Mouse (Mus musculus) c-Kit-positive CD71-positive TER-119-negative erythroid progenitor cells, embryonic 14.5 days (primary cell): ENCODE data around the gene Nfil3.

Source experiments
- DNase-seq: peaks from one replicate; pipeline ENCODE4 v3.0.0-alpha.2; 2013; ENCODE audit warnings: low read depth

Nfil3 gene

GRCm38 (mm10) chr13:52980951-52981421 lies at the start of gene Nfil3:
Gene Nfil3 (minus strand): TSS chr13:52981073.
- DNase-seq, result no peak

GRCm38 (mm10) chr13:53024285-53024684 lies 43.4 kb upstream of the Nfil3 start:
- no peak for DNase-seq

- DNase-seq, result no peak
Measured at GRCm38 (mm10) chr13:53020282-53020681, 39.4 kb upstream of the Nfil3 start.

GRCm38 (mm10) chr13:53019532-53019931 lies 38.7 kb upstream of the Nfil3 start:
- DNase-seq, result no peak

GRCm38 (mm10) chr13:53018976-53019375 lies 38.1 kb upstream of the Nfil3 start:
- DNase-seq, result no peak

GRCm38 (mm10) chr13:53017983-53018382 lies 37.1 kb upstream of the Nfil3 start:
- DNase-seq, result no peak

- DNase-seq, result no peak
Measured at GRCm38 (mm10) chr13:53017117-53017516, 36.2 kb upstream of the Nfil3 start.

- DNase-seq, result no peak
Measured at GRCm38 (mm10) chr13:53011426-53011825, 30.6 kb upstream of the Nfil3 start.

GRCm38 (mm10) chr13:53008489-53009184 lies 27.8 kb upstream of the Nfil3 start:
- DNase-seq, result no peak

GRCm38 (mm10) chr13:53007781-53008180 lies 26.9 kb upstream of the Nfil3 start:
- DNase-seq, result no peak

- no peak for DNase-seq
Measured at GRCm38 (mm10) chr13:53003286-53003685, 22.4 kb upstream of the Nfil3 start.

GRCm38 (mm10) chr13:53001511-53001935 lies 20.6 kb upstream of the Nfil3 start:
- DNase-seq, result no peak

- no peak for DNase-seq
Measured at GRCm38 (mm10) chr13:53000481-53000880, 19.6 kb upstream of the Nfil3 start.

GRCm38 (mm10) chr13:52998541-52998940 lies 17.7 kb upstream of the Nfil3 start:
- no peak for DNase-seq

- no peak for DNase-seq
Measured at GRCm38 (mm10) chr13:52997806-52998205, 16.9 kb upstream of the Nfil3 start.

GRCm38 (mm10) chr13:52996201-52996600 lies 15.3 kb upstream of the Nfil3 start:
- no peak for DNase-seq

GRCm38 (mm10) chr13:52994197-52994881 lies 13.5 kb upstream of the Nfil3 start:
- DNase-seq, result no peak

- no peak for DNase-seq
Measured at GRCm38 (mm10) chr13:52990139-52990538, 9.3 kb upstream of the Nfil3 start.

- DNase-seq, result no peak
Measured at GRCm38 (mm10) chr13:52989005-52989404, 8.1 kb upstream of the Nfil3 start.

- no peak for DNase-seq
Measured at GRCm38 (mm10) chr13:52987880-52988279, 7.0 kb upstream of the Nfil3 start.

- DNase-seq, result no peak
Measured at GRCm38 (mm10) chr13:52986215-52986780, 5.4 kb upstream of the Nfil3 start.

GRCm38 (mm10) chr13:52985508-52986214 lies 4.8 kb upstream of the Nfil3 start:
- no peak for DNase-seq
